Mouse (Mus musculus): Measurements from ENCODE around the gene Pigk. TPM values are rescaled to one million over a fixed set of nuclear protein-coding genes. Genes with fewer than 3 reads are reported as not detected.

The Pigk gene
- total and polyA plus RNA-seq, 3 experiments = 6.4 to 28.1 (median 24.0) TPM

DNA sequence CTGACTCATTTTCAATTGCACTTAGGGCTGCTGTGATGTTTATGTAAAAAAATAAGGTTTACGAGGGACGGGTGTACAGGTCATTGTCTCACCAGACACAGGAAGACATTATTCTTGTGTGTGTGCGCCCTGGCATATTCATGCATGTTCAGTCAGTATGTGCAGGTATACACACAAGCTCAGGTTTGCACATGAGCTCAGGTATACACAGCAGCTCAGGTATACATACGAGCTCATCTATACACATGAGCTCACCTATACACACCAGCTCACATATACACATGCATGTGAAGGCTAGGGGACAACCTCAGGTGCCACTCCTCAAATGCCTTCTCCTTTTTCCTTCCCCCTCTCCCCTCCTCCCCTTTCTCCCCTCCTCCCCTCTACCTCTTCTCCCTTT lies 147.6 kb downstream of the Pigk start:
- TF ChIP-seq CTCF (IDR thresholded peaks at IDR 0.05) (no peak), POLR2A (IDR thresholded peaks at IDR 0.05; ENCODE audit: insufficient read depth, low read depth, low read length) (no peak), EP300 (IDR thresholded peaks at IDR 0.05; ENCODE audit: insufficient read depth, low read depth, low read length) (no peak)
- intact Hi-C loops (cut with DNase I) = no loop called here
- Histone ChIP-seq H3K36me3 (ENCODE audit: control insufficient read depth, insufficient read depth, low read length) (no peaks in the 10 kb centered on the region), H3K4me1 (ENCODE audit: control insufficient read depth, insufficient read depth, low read length) (no peaks in the 10 kb centered on the region), H3K79me2 (replicated peaks; ENCODE audit: control insufficient read depth, insufficient read depth, low read length) (no peaks in the 10 kb centered on the region), H3K27ac (no peak overlapping the region), H3K4me3 (no peak overlapping the region), H3K9ac (ENCODE audit: low read depth, low read length) (no peak overlapping the region), H3K27me3 (ENCODE audit: control insufficient read depth, insufficient read depth, low read length) (no peaks in the 10 kb centered on the region)
- 81% methylated on average over 4 of the region's 4 CpGs for WGBS
- DNase-seq = no peak

DNA sequence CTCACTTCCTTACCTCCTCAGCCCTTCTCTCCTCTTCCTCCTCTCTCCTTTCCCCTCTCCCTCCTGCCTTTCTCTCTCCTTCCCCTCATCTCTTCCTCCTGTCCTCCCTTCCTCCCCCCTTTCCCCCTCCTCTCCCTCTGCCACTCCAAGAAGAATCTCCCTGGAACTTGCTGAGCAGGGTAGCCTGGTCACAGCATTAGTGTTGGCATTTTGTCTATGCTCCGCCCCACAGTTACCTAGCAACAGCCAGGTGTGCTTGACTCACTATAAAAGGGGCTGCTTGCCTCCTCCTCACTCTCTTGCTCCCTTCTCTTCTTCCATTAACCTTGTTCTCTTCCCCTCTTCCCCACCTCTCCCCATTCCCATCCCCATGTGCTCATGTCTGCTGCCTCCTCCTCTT lies 148.1 kb downstream of the Pigk start:
- no peak for DNase-seq
- WGBS = 96% methylated on average over 1 of the region's 1 CpGs

DNA sequence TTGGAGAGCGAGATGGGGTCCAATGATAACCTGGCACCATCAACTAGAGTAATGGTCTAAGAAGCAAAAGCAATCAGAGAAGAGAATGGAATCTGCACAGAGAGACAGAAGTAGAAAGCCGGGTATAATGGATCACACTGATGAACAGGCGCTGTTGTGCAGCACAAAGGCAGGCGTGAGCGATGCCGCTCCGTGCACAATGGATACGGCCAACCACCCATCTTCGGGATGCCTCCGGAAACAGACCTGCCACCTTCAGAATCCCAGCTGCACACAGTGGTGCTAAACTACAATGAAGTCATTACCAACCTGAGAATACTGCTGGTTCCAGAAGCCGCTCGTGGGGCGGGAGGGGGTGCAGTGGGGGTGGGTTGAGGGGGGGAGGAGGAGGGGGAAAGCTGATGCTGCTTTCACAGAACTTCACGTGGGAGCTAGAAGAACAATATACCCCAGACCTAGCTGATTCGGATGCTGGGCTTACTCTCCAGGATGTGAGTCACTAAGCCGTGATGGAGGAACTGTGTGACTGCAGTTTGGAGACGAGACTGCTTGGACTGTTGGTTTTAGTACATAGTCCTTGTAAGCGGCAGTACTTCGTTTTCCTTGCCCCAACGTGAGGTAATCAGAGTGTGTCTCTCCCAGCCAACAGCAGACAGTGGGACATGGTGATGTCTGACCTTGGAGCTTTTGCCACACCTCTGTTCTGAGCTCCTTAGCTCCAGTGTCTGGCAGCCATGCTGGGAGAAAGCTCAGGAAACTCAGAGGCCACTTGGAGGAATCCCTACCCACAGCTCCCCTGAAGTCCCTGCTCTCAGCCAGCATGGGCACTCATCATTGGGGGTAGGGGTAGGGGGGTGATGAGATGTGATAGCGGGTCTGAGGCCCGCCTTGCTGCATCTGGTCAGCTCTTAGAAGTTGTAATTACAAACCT lies 152.4 kb downstream of the Pigk start:
- H3K27me3 ChIP-seq (ENCODE audit: control insufficient read depth, insufficient read depth, low read length) = no peaks in the 10 kb centered on the region

More for the DNA sequence above, 148.1 kb downstream of the Pigk start:
- Histone ChIP-seq H3K27ac (no peak overlapping the region), H3K9ac (ENCODE audit: low read depth, low read length) (no peak overlapping the region), H3K4me3 (no peak overlapping the region), H3K79me2 (replicated peaks; ENCODE audit: control insufficient read depth, insufficient read depth, low read length) (no peaks in the 10 kb centered on the region), H3K27me3 (ENCODE audit: control insufficient read depth, insufficient read depth, low read length) (no peaks in the 10 kb centered on the region), H3K4me1 (ENCODE audit: control insufficient read depth, insufficient read depth, low read length) (no peaks in the 10 kb centered on the region), H3K36me3 (ENCODE audit: control insufficient read depth, insufficient read depth, low read length) (no peaks in the 10 kb centered on the region)
- intact Hi-C loops (cut with DNase I) = no loop called here
- TF ChIP-seq POLR2A (IDR thresholded peaks at IDR 0.05; ENCODE audit: insufficient read depth, low read depth, low read length) = no peak
- no peak for TF ChIP-seq EP300 (IDR thresholded peaks at IDR 0.05; ENCODE audit: insufficient read depth, low read depth, low read length)
- no peak for TF ChIP-seq CTCF (IDR thresholded peaks at IDR 0.05)

DNA sequence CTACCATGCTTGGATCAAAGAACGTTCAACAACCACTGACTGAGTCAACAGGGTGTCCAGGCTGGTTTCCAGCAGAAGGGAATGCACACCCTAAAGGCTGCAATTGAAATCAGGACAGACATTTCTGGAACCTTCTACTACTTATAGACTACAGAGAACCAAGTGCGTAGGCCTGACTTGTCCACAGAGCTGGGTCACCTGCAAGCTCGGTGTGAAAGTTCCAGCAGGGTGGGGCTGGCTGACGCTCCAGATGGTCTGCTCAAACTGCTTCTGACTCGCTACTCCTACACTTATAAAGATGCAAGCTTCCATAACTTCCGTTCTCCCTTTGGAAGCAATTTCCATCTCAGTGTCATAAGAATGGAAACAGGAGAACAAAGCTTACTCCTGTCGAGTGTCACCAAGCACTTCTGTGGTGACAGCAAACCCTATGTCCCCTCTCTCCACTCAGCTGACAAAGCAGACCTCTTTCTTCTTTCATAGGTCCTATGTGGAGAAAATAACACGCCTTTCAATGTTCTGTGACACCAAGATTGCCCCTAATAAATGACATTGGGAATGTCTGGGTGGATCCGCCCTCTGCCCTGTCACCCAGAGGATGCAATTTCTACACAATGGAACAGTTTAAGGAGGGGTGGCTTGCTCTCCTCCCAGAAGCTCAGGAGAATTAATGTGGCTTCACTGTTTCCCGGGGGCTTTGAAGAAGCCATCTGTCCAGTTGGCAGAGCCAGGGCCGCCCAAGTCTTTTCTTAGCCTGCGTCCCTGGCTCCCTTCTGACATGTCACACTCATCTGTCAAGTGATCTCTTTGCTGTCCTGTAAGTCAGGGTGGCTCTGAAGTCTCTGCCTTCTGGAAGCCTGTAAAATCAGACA lies 154.0 kb downstream of the Pigk start:
- no peak for DNase-seq

More for the DNA sequence above, 152.4 kb downstream of the Pigk start:
- no peaks in the 10 kb centered on the region for H3K79me2 ChIP-seq (replicated peaks; ENCODE audit: control insufficient read depth, insufficient read depth, low read length)
- intact Hi-C loops (cut with DNase I) = no loop called here
- no peak overlapping the region for H3K9ac ChIP-seq (ENCODE audit: low read depth, low read length)
- no peak for DNase-seq
- TF ChIP-seq POLR2A (IDR thresholded peaks at IDR 0.05; ENCODE audit: insufficient read depth, low read depth, low read length) (no peak), EP300 (IDR thresholded peaks at IDR 0.05; ENCODE audit: insufficient read depth, low read depth, low read length) (no peak), CTCF (IDR thresholded peaks at IDR 0.05) (no peak)
- no peak overlapping the region for H3K4me3 ChIP-seq
- WGBS = 75% methylated on average over 22 of the region's 22 CpGs
- H3K27ac ChIP-seq = no peak overlapping the region
- no peaks in the 10 kb centered on the region for H3K36me3 ChIP-seq (ENCODE audit: control insufficient read depth, insufficient read depth, low read length)
- no peaks in the 10 kb centered on the region for H3K4me1 ChIP-seq (ENCODE audit: control insufficient read depth, insufficient read depth, low read length)

DNA sequence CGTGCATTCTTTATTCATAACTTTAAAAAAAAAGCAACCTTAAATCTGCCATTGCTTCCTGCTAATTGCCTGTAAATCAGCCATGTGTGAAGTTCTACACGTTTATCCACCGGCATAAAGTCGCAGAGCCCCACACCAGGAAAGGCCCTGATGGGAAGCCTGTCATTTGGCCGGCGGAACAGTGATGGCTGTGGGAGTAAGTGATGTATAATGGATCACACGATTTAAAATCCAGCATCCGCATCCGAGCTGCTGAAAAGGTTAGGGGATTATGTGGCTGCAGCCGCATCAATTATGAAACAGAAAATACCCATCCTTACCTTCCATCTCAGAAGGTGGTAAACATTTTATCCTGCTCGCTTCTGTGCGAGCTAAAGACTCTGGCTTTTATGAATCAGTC lies 158.2 kb downstream of the Pigk start:
- no peak overlapping the region for H3K27ac ChIP-seq
- H3K4me3 ChIP-seq = no peak overlapping the region
- H3K4me1 ChIP-seq (ENCODE audit: control insufficient read depth, insufficient read depth, low read length) = no peaks in the 10 kb centered on the region
- TF ChIP-seq POLR2A (IDR thresholded peaks at IDR 0.05; ENCODE audit: insufficient read depth, low read depth, low read length) = no peak
- no peak for TF ChIP-seq EP300 (IDR thresholded peaks at IDR 0.05; ENCODE audit: insufficient read depth, low read depth, low read length)
- no peak for TF ChIP-seq CTCF (IDR thresholded peaks at IDR 0.05)
- no peaks in the 10 kb centered on the region for H3K36me3 ChIP-seq (ENCODE audit: control insufficient read depth, insufficient read depth, low read length)
- intact Hi-C loops (cut with DNase I) = no loop called here
- no peaks in the 10 kb centered on the region for H3K79me2 ChIP-seq (replicated peaks; ENCODE audit: control insufficient read depth, insufficient read depth, low read length)
- H3K9ac ChIP-seq (ENCODE audit: low read depth, low read length) = no peak overlapping the region
- WGBS = 88% methylated on average over 12 of the region's 12 CpGs
- H3K27me3 ChIP-seq (ENCODE audit: control insufficient read depth, insufficient read depth, low read length) = no peaks in the 10 kb centered on the region
- DNase-seq = no peak

More for the DNA sequence above, 154.0 kb downstream of the Pigk start:
- Histone ChIP-seq H3K27ac (no peak overlapping the region), H3K4me1 (ENCODE audit: control insufficient read depth, insufficient read depth, low read length) (no peaks in the 10 kb centered on the region), H3K27me3 (ENCODE audit: control insufficient read depth, insufficient read depth, low read length) (no peaks in the 10 kb centered on the region), H3K36me3 (ENCODE audit: control insufficient read depth, insufficient read depth, low read length) (no peaks in the 10 kb centered on the region), H3K4me3 (no peak overlapping the region), H3K79me2 (replicated peaks; ENCODE audit: control insufficient read depth, insufficient read depth, low read length) (no peaks in the 10 kb centered on the region), H3K9ac (ENCODE audit: low read depth, low read length) (no peak overlapping the region)
- TF ChIP-seq POLR2A (IDR thresholded peaks at IDR 0.05; ENCODE audit: insufficient read depth, low read depth, low read length) = no peak
- no peak for TF ChIP-seq EP300 (IDR thresholded peaks at IDR 0.05; ENCODE audit: insufficient read depth, low read depth, low read length)
- no peak for TF ChIP-seq CTCF (IDR thresholded peaks at IDR 0.05)
- intact Hi-C loops (cut with DNase I) = no loop called here
- 69% methylated on average over 12 of the region's 12 CpGs for WGBS

Data from heart, adult 2 months (tissue).